9 mouse cellular contexts compared by ENCODE assay signal in the genomic region with DNA sequence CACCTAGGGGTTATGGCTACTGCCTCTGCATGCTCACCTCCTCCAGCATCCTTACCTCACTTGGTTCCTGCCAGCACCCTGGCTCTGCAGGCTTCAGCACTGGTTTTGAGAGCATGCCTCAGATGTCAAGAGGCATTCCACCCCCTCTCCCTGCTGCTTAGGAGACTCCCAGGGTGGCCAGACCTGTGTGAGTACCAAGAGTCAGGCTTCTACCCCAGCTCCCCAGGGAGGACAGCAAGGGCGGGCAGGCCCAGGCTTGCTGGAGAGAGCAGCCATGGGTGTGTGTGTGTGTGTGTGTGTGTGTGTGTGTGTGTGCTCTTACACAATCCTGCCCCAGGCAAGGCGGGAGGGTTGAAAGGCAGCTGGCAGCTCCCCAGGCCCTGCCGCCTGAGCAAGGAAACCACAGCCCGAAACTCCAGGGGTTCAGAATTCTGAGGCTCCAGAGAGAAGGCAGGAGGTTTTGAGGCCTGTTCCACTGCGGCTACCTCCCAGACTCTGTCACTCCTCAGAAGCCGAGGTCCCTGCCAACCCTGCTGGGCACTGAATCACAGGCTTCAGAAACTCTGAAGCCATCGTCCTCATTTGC. TPM values are rescaled to one million over a fixed set of nuclear protein-coding genes. Genes with fewer than 3 reads are reported as not detected.
A peak's percentile ranks its signal among the peaks of the same experiment; 100 is the strongest.
DNase-seq lines count a peak whose midpoint lies in the region; ATAC-seq lines count a peak whose summit lies in the region.
"Had no signal": no experiment of that assay in that cellular context is flagged by ENCODE, and none has a peak within 500 bp of the region (broad histone marks: within the 10 kb centered on the region; RNA-seq: fewer than 3 reads in every experiment).

No protein-coding gene starts in this region.

- H3K27me3 ChIP-seq in embryonic facial prominence, embryonic 11.5 days (ENCODE audit: control insufficient read depth, insufficient read depth, low read length), result no peaks in the 10 kb centered on the region
- H3K27me3 ChIP-seq in limb, embryonic 15.5 days, result no peaks in the 10 kb centered on the region
- no peaks in the 10 kb centered on the region for H3K27me3 ChIP-seq in neural tube, embryonic 12.5 days (replicated peaks)

- no peak for ATAC-seq in embryonic facial prominence, embryonic 11.5 days (replicated peaks; ENCODE audit: insufficient number of reproducible peaks, low FRiP score, low TSS enrichment, low read depth)
- ATAC-seq in limb, embryonic 15.5 days (ENCODE audit: insufficient number of reproducible peaks, low FRiP score, low TSS enrichment, low read depth), result no peak
- no peak for ATAC-seq in neural tube, embryonic 12.5 days (ENCODE audit: low FRiP score, low read depth)

- DNase-seq in ovary, adult 18-20 months (ENCODE audit: low spot score), result peak; percentile 46
- DNase-seq in ovary, postnatal 14 days (ENCODE audit: low spot score), result no peak
- no peak for DNase-seq in embryonic facial prominence, embryonic 11.5 days (ENCODE audit: low spot score)
- DNase-seq in heart, postnatal 10 days, result peak; percentile 58 to 63
- no peak for DNase-seq in left cerebral cortex, adult 18-20 months (ENCODE audit: low spot score in 2 of 2)
- DNase-seq in frontal cortex, postnatal 36 days (ENCODE audit: low spot score in 2 of 2), result no peak

- no peak overlapping the region for H3K4me3 ChIP-seq in embryonic facial prominence, embryonic 11.5 days (ENCODE audit: low read depth, low read length)
- no peak overlapping the region for H3K4me3 ChIP-seq in limb, embryonic 15.5 days
- 0 out of 2 replicates have a peak overlapping the region, but pooled peaks have one; percentile 1 for H3K4me3 ChIP-seq in neural tube, embryonic 12.5 days

- H3K4me1 ChIP-seq in embryonic facial prominence, embryonic 11.5 days (ENCODE audit: control insufficient read depth, insufficient read depth, low read length), result no peaks in the 10 kb centered on the region; the same call in none of the 2 replicates
- peaks cover 28% of the 10 kb centered on the region for H3K4me1 ChIP-seq in limb, embryonic 15.5 days
- peaks cover 16% of the 10 kb centered on the region; the same call in 1 of the 2 replicates for H3K4me1 ChIP-seq in neural tube, embryonic 12.5 days

- 57% methylated on average over 7 of the region's 7 CpGs for WGBS in embryonic facial prominence, embryonic 11.5 days
- 31% methylated on average over 7 of the region's 7 CpGs for WGBS in limb, embryonic 15.5 days
- WGBS in neural tube, embryonic 12.5 days, result 65% methylated on average over 7 of the region's 7 CpGs

- peak overlapping the region; percentile 11 for H3K9ac ChIP-seq in embryonic facial prominence, embryonic 11.5 days (replicated peaks; ENCODE audit: low read length)
- H3K9ac ChIP-seq in limb, embryonic 15.5 days, result no peak overlapping the region
- H3K9ac ChIP-seq in neural tube, embryonic 12.5 days, result peak overlapping the region; percentile 29; the same call in 1 of the 2 replicates
- H3K9ac ChIP-seq: liver, embryonic 14.5 days had no signal

- H3K4me2 ChIP-seq in embryonic facial prominence, embryonic 11.5 days (ENCODE audit: low read depth, low read length), result no peak overlapping the region
- H3K4me2 ChIP-seq in limb, embryonic 15.5 days, result no peak overlapping the region
- H3K4me2 ChIP-seq in neural tube, embryonic 12.5 days (replicated peaks), result no peak overlapping the region

- intact Hi-C loops in heart, postnatal 10 days (cut with DNase I), result no loop called here

- H3K27ac ChIP-seq in embryonic facial prominence, embryonic 11.5 days (replicated peaks; ENCODE audit: low read depth, low read length), result no peak overlapping the region
- H3K27ac ChIP-seq in limb, embryonic 15.5 days, result peak overlapping the region; percentile 85
- H3K27ac ChIP-seq in neural tube, embryonic 12.5 days, result 0 out of 2 replicates have a peak overlapping the region, but pooled peaks have one; percentile 26
- H3K27ac ChIP-seq: liver, embryonic 14.5 days had no signal

- H3K36me3 ChIP-seq in embryonic facial prominence, embryonic 11.5 days (replicated peaks; ENCODE audit: control insufficient read depth, insufficient read depth, low read depth, low read length), result no peaks in the 10 kb centered on the region
- H3K36me3 ChIP-seq in limb, embryonic 15.5 days, result no peaks in the 10 kb centered on the region
- no peaks in the 10 kb centered on the region for H3K36me3 ChIP-seq in neural tube, embryonic 12.5 days

- H3K9me3 ChIP-seq in embryonic facial prominence, embryonic 11.5 days (replicated peaks; ENCODE audit: control insufficient read depth, low read length), result no peaks in the 10 kb centered on the region
- H3K9me3 ChIP-seq in limb, embryonic 15.5 days, result no peaks in the 10 kb centered on the region
- no peaks in the 10 kb centered on the region for H3K9me3 ChIP-seq in neural tube, embryonic 12.5 days

RNA-seq across cellular contexts. Expression of gene Ptma, which starts 4.1 kb away (rescaled TPM):
- polyA plus RNA-seq in embryonic facial prominence, embryonic 11.5 days (2014; fragmentation: Nextera tagmentation; extraction: Ambion mirVana), result 4,004 and 4,291 TPM in 2 replicates
- total RNA-seq in heart, postnatal 10 days (2021), result 100 to 1,000 TPM; 535 to 599 TPM
- polyA plus RNA-seq in limb, embryonic 15.5 days (2015; fragmentation: Nextera tagmentation; extraction: Ambion mirVana), result 1,783 and 2,088 TPM in 2 replicates
- polyA plus RNA-seq in neural tube, embryonic 12.5 days (2016; fragmentation: Nextera tagmentation; extraction: Ambion mirVana), result 2,887 and 2,907 TPM in 2 replicates
- total RNA-seq in left cerebral cortex, adult 18-20 months (2021), result 100 to 1,000 TPM; 356 to 357 TPM

Comparison
In these comparisons a context has a peak if more than half of its experiments do, and no peak if none do; other contexts are left out.
1. DNase-seq: peak in ovary, adult 18-20 months (single experiment) and heart, postnatal 10 days (2 of 2); none in ovary, postnatal 14 days (single experiment), embryonic facial prominence, embryonic 11.5 days (single experiment), left cerebral cortex, adult 18-20 months (0 of 2) and frontal cortex, postnatal 36 days (0 of 2).